Mouse (Mus musculus): Measurements from ENCODE around the gene Celsr1.

DNA sequence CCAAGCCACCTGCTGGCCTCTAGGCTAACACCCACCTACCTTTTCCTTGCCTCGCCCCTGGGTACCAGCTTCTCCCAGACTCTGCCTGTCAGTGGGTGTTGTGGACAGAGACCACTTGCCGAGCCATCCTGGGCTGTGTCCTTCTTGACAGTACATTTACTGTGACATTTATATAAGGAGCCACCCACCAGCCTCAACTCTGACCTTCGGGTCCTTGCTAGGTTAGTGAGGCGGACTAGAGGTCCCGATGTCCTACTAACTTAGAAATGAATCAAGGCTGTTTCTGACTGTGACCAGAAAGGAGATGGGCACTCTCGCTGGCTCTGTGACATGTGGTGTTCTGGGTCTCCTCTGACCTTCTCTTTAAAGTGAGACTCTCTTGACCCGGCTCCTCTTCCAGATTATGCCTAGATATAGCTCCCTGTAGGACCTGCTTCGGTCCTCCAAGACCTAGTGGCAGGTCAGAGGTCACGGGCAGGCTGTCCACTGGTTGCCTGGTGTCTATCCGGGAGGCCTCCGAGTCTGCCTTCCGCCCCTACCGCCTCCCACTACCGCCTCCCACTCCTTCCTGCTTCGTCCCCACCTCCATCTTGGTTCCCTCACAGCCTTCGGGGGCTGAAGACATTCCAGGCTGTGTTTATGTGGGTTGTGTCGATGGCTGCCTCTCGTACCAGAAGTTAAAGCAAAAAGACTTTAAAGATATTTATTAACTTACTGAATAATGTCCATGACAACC, 45.1 kb upstream of the Celsr1 start:
- TF ChIP-seq GATA2 (IDR thresholded peaks at IDR 0.05; ENCODE audit: borderline replicate concordance, low read depth, low read length): no peak
- no peak for TF ChIP-seq GATA1 (IDR thresholded peaks at IDR 0.05; ENCODE audit: borderline replicate concordance, low read length)
